Mouse (Mus musculus): ENCODE data around the gene Dennd5a. TPM values are rescaled to one million over a fixed set of nuclear protein-coding genes. Genes with fewer than 3 reads are reported as not detected.

Gene Dennd5a
- polyA plus RNA-seq, 1 experiment from 2014 or later, result 57.3 TPM

- peak; percentile 80 for ATAC-seq (ENCODE audit: low FRiP score)
- no peaks in the 10 kb centered on the region for H3K9me3 ChIP-seq (ENCODE audit: control insufficient read depth, low read length)
- no peak overlapping the region for H3K4me3 ChIP-seq (ENCODE audit: low read depth, low read length)
- no peaks in the 10 kb centered on the region for H3K27me3 ChIP-seq (ENCODE audit: control insufficient read depth, insufficient read depth, low read length)
- H3K36me3 ChIP-seq (ENCODE audit: control insufficient read depth, insufficient read depth, low read length), result no peaks in the 10 kb centered on the region
- 34% methylated on average over 8 of the region's 8 CpGs for WGBS
- DNase-seq (ENCODE audit: low spot score), result peak; percentile 49
- peak overlapping the region; percentile 62; the same call in 1 of the 2 replicates for H3K27ac ChIP-seq (ENCODE audit: low read depth, low read length)
- no peak overlapping the region for H3K9ac ChIP-seq (ENCODE audit: low read depth, low read length)
- H3K4me2 ChIP-seq (replicated peaks; ENCODE audit: low read depth, low read length), result no peak overlapping the region; the same call in 1 of the 2 replicates
- peaks cover 4% of the 10 kb centered on the region for H3K4me1 ChIP-seq (replicated peaks; ENCODE audit: control insufficient read depth, insufficient read depth, low read length)
Observed at GRCm38 (mm10) chr7:109849750-109850434, 110.4 kb downstream of the Dennd5a start.

DNA sequence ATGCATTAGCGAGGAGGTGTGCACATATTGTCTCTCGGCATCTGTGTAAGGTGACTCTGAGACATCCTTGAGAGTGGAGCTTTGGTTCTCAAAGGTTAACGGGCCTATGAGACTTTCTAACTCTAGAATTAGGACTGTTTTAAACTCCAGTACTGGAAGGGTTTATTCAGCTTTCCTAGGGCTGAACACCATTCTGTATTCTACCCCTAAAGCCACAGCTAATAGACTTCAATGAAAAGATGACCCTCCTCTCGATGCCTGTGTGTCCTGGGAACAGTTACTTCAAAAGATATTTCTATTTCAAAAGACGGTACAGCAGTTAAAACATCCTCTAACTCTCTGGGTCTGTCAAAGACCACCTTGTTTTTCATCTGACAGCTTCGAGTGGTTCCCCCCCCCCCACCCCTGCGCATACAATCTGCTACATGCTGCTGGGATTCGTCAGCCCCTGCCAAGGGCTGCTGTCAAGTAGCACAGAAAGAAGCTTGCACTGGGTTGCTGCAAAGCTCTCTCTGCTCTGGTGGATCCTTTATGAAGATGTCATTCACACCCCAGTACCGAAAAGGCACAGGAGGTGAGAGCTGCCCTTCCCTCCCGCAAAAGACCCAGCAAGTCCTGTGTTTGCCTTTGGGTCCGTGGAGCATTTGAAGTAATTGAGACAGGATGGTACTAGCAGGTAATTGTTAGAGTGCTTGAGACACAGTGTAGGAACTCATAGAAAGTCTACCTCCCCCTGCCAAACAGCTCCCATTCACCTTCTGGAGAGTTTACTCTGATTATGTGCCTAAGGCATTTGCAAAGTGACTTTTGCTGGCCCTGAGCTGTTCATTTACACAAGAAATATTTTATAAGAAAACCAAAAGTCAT lies 111.2 kb downstream of the Dennd5a start:
- Histone ChIP-seq H3K27me3 (ENCODE audit: control insufficient read depth, insufficient read depth, low read length) (no peaks in the 10 kb centered on the region), H3K9me3 (ENCODE audit: control insufficient read depth, low read length) (no peaks in the 10 kb centered on the region), H3K4me2 (replicated peaks; ENCODE audit: low read depth, low read length) (no peak overlapping the region), H3K36me3 (ENCODE audit: control insufficient read depth, insufficient read depth, low read length) (no peaks in the 10 kb centered on the region), H3K27ac (ENCODE audit: low read depth, low read length) (peak overlapping the region; percentile 62; the same call in 1 of the 2 replicates), H3K4me3 (ENCODE audit: low read depth, low read length) (no peak overlapping the region), H3K4me1 (replicated peaks; ENCODE audit: control insufficient read depth, insufficient read depth, low read length) (peaks cover 4% of the 10 kb centered on the region), H3K9ac (ENCODE audit: low read depth, low read length) (no peak overlapping the region)
- ATAC-seq (ENCODE audit: low FRiP score) (peak; percentile 68), DNase-seq (ENCODE audit: low spot score) (peak; percentile 44)
- WGBS, result 37% methylated on average over 11 of the region's 11 CpGs

DNA sequence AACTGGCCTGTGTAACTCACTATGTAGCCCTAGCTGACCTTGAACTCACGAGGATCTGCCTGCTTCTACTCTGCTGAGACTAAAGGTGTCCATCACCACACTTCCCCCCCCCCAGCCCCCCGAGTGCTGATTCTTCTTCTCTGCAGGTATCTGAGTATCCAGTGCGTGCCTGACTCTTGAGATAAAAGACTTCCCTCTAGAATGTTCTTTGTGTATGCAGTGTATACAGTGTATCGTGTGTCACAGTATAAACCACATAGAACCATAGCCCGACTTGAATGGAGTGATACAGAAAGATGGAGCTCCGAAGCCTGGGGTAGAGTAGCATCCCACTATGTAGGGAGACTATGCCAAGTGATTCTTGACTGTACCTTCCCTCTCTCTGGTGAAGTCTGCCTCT lies 116.2 kb downstream of the Dennd5a start:
- no peak for ATAC-seq (ENCODE audit: low FRiP score)
- Histone ChIP-seq H3K4me1 (replicated peaks; ENCODE audit: control insufficient read depth, insufficient read depth, low read length) (no peaks in the 10 kb centered on the region), H3K4me3 (ENCODE audit: low read depth, low read length) (no peak overlapping the region), H3K27ac (ENCODE audit: low read depth, low read length) (no peak overlapping the region), H3K27me3 (ENCODE audit: control insufficient read depth, insufficient read depth, low read length) (no peaks in the 10 kb centered on the region), H3K9me3 (ENCODE audit: control insufficient read depth, low read length) (no peaks in the 10 kb centered on the region), H3K36me3 (ENCODE audit: control insufficient read depth, insufficient read depth, low read length) (no peaks in the 10 kb centered on the region), H3K4me2 (replicated peaks; ENCODE audit: low read depth, low read length) (no peak overlapping the region), H3K9ac (ENCODE audit: low read depth, low read length) (no peak overlapping the region)
- DNase-seq (ENCODE audit: low spot score), result no peak
- WGBS, result 87% methylated on average over 6 of the region's 6 CpGs

Other genes with a start within 250 kb of the Dennd5a start
- gene BC051019, start 236.6 kb downstream of the Dennd5a start, polyA plus RNA-seq (2014; fragmentation: Nextera tagmentation; extraction: Ambion mirVana), result 0.37 and 0.47 TPM in 2 replicates
- not detected in 2 replicates for gene Ascl3, start 228.7 kb downstream of the Dennd5a start, polyA plus RNA-seq (2014; fragmentation: Nextera tagmentation; extraction: Ambion mirVana)
- gene Tmem9b, start 207.6 kb downstream of the Dennd5a start, polyA plus RNA-seq (2014; fragmentation: Nextera tagmentation; extraction: Ambion mirVana), result 63.2 and 71.2 TPM in 2 replicates
- 0.85 and 0.88 TPM in 2 replicates for gene Nrip3, start 178.4 kb downstream of the Dennd5a start, polyA plus RNA-seq (2014; fragmentation: Nextera tagmentation; extraction: Ambion mirVana)
- gene Scube2, start 94.8 kb downstream of the Dennd5a start, polyA plus RNA-seq (2014; fragmentation: Nextera tagmentation; extraction: Ambion mirVana), result 3.2 and 4.3 TPM in 2 replicates
- 78.4 and 84.8 TPM in 2 replicates for gene Tmem41b, start 26.5 kb upstream of the Dennd5a start, polyA plus RNA-seq (2014; fragmentation: Nextera tagmentation; extraction: Ambion mirVana)
- 23.2 and 32.7 TPM in 2 replicates for gene Ipo7, start 57.8 kb upstream of the Dennd5a start, polyA plus RNA-seq (2014; fragmentation: Nextera tagmentation; extraction: Ambion mirVana)
- gene Zfp143, start 100.7 kb upstream of the Dennd5a start, polyA plus RNA-seq (2014; fragmentation: Nextera tagmentation; extraction: Ambion mirVana), result 26.2 and 31.8 TPM in 2 replicates
- 25.7 and 26.6 TPM in 2 replicates for gene Wee1, start 161.6 kb upstream of the Dennd5a start, polyA plus RNA-seq (2014; fragmentation: Nextera tagmentation; extraction: Ambion mirVana)